Mouse (Mus musculus) MEL (cell line): Measurements from ENCODE around the gene Sh3gl2. TPM values are rescaled to one million over a fixed set of nuclear protein-coding genes. Genes with fewer than 3 reads are reported as not detected.

Experiments used
- DNase-seq: peaks from one replicate; pipeline ENCODE4 v3.0.0; 2011; ENCODE audit warnings: low read depth, low spot score
- H3K27ac ChIP-seq: 2 replicates; pipeline ENCODE4 v1.5.1; 2012; ENCODE audit warnings: low read depth, mild to moderate bottlenecking, control low read depth, low read length, moderate library complexity; ENCODE audit not compliant: control insufficient read depth
- H3K27me3 ChIP-seq, 2 experiments: fragments of 150-350 bp in 1 of 2; sonication (generic) in 1 of 2; 2 replicates each; pipeline ENCODE4 v1.6.1; 2012; ENCODE audit warnings: low read length in 2 of 2, mild to moderate bottlenecking in 2 of 2, improper control_type of control experiment in 1 of 2, moderate library complexity in 1 of 2; ENCODE audit not compliant: insufficient read depth in 2 of 2, control insufficient read depth in 1 of 2
- H3K36me3 ChIP-seq, 2 experiments: 2 replicates each; pipeline ENCODE4 v1.6.1; 2012 to 2014; ENCODE audit warnings: low read length in 2 of 2, improper control_type of control experiment in 1 of 2, inconsistent platforms in 1 of 2, mild to moderate bottlenecking in 1 of 2; ENCODE audit not compliant: insufficient read depth in 2 of 2, control insufficient read depth in 1 of 2
- H3K4me1 ChIP-seq, 2 experiments: fragments of 150-350 bp in 1 of 2; sonication (generic) in 1 of 2; 2 replicates each; pipeline ENCODE4 v1.6.1; 2012; ENCODE audit warnings: low read length in 2 of 2, improper control_type of control experiment in 1 of 2, mild to moderate bottlenecking in 1 of 2; ENCODE audit not compliant: insufficient read depth in 2 of 2, control insufficient read depth in 1 of 2
- H3K4me3 ChIP-seq, 2 experiments: fragments of 150-350 bp in 1 of 2; sonication (generic) in 1 of 2; 2 replicates each; pipeline ENCODE4 v1.5.1; 2012; ENCODE audit warnings: low read depth in 2 of 2, low read length in 2 of 2, mild to moderate bottlenecking in 2 of 2, moderate library complexity in 2 of 2, control low read depth in 1 of 2, improper control_type of control experiment in 1 of 2; ENCODE audit not compliant: control insufficient read depth in 1 of 2, insufficient read depth in 1 of 2
- H3K79me2 ChIP-seq: 2 replicates; pipeline ENCODE4 v1.6.1; 2012; ENCODE audit warnings: mild to moderate bottlenecking, low read length, moderate library complexity; ENCODE audit not compliant: control insufficient read depth, poor library complexity, insufficient read depth
- H3K9ac ChIP-seq: 2 replicates; pipeline ENCODE4 v1.6.1; 2012; ENCODE audit warnings: low read depth, mild to moderate bottlenecking, control low read depth, low read length, moderate library complexity; ENCODE audit not compliant: control insufficient read depth, poor library complexity, severe bottlenecking
- H3K9me3 ChIP-seq: fragments of 150-350 bp; sonication (generic); replicated peaks from 2 replicates; pipeline ENCODE4 v1.6.1; 2012; ENCODE audit warnings: mild to moderate bottlenecking, low read length, improper control_type of control experiment, moderate library complexity; ENCODE audit not compliant: insufficient read depth
- BHLHE40 ChIP-seq: IDR thresholded peaks from 2 replicates; pipeline ENCODE4 v1.6.1; 2012; ENCODE audit warnings: low read depth, mild to moderate bottlenecking, inconsistent platforms, low read length, improper control_type of control experiment, borderline replicate concordance
- CHD1 ChIP-seq: IDR thresholded peaks from 2 replicates; pipeline ENCODE4 v1.6.1; 2012; ENCODE audit warnings: low read depth, mild to moderate bottlenecking, inconsistent platforms, low read length, improper control_type of control experiment
- CHD2 ChIP-seq: IDR thresholded peaks from 2 replicates; pipeline ENCODE4 v1.6.1; 2011; ENCODE audit warnings: low read length, improper control_type of control experiment
- E2F4 ChIP-seq: IDR thresholded peaks from 2 replicates; pipeline ENCODE4 v1.6.1; 2011; ENCODE audit warnings: low read depth, low read length, improper control_type of control experiment, borderline replicate concordance
- MAX ChIP-seq: IDR thresholded peaks from 2 replicates; pipeline ENCODE4 v1.6.1; 2011; ENCODE audit warnings: low read length, improper control_type of control experiment
- MEF2A ChIP-seq: IDR thresholded peaks from 2 replicates; pipeline ENCODE4 v1.6.1; 2014; ENCODE audit warnings: low read depth, mild to moderate bottlenecking, inconsistent platforms, low read length, improper control_type of control experiment; ENCODE audit not compliant: poor library complexity, insufficient replicate concordance, severe bottlenecking; ENCODE audit errors: extremely low read depth
- MYB ChIP-seq: IDR thresholded peaks from 2 replicates; pipeline ENCODE4 v1.6.1; 2011; ENCODE audit warnings: mild to moderate bottlenecking, low read depth, low read length, improper control_type of control experiment
- NELFE ChIP-seq: IDR thresholded peaks from 2 replicates; pipeline ENCODE4 v1.6.1; 2011; ENCODE audit warnings: low read depth, low read length, improper control_type of control experiment
- NRF1 ChIP-seq: IDR thresholded peaks from 2 replicates; pipeline ENCODE4 v1.6.1; 2014; ENCODE audit warnings: low read depth, mild to moderate bottlenecking, inconsistent platforms, low read length, improper control_type of control experiment, moderate library complexity; ENCODE audit not compliant: poor library complexity, insufficient read depth, severe bottlenecking
- POLR2A ChIP-seq, 2 experiments: IDR thresholded peaks; 2 replicates each; pipeline ENCODE4 v1.6.1; 2011 to 2012; ENCODE audit warnings: low read length in 2 of 2, mild to moderate bottlenecking in 2 of 2, control low read depth in 1 of 2, improper control_type of control experiment in 1 of 2, low read depth in 1 of 2, moderate library complexity in 1 of 2; ENCODE audit not compliant: control insufficient read depth in 1 of 2, insufficient read depth in 1 of 2, poor library complexity in 1 of 2
- POLR2AphosphoS2 ChIP-seq: IDR thresholded peaks from 2 replicates; pipeline ENCODE4 v1.6.1; 2011; ENCODE audit warnings: low read length, improper control_type of control experiment
- RAD21 ChIP-seq: IDR thresholded peaks from 2 replicates; pipeline ENCODE4 v1.6.1; 2011; ENCODE audit warnings: mild to moderate bottlenecking, low read depth, low read length, improper control_type of control experiment
- SMC3 ChIP-seq: IDR thresholded peaks from 2 replicates; pipeline ENCODE4 v1.6.1; 2011; ENCODE audit warnings: low read depth, low read length, improper control_type of control experiment
- TAL1 ChIP-seq: IDR thresholded peaks from 2 replicates; pipeline ENCODE4 v1.6.1; 2012; ENCODE audit warnings: mild to moderate bottlenecking, inconsistent platforms, low read length, moderate library complexity, mixed read lengths
- TBP ChIP-seq: IDR thresholded peaks from 2 replicates; pipeline ENCODE4 v1.8.0; 2011; ENCODE audit warnings: low read depth, low read length, improper control_type of control experiment
- TCF12 ChIP-seq: IDR thresholded peaks from 2 replicates; pipeline ENCODE4 v1.6.1; 2014; ENCODE audit warnings: low read depth, mild to moderate bottlenecking, inconsistent platforms, low read length, improper control_type of control experiment, moderate library complexity
- UBTF ChIP-seq: IDR thresholded peaks from 2 replicates; pipeline ENCODE4 v1.6.1; 2012; ENCODE audit warnings: low read depth, mild to moderate bottlenecking, inconsistent platforms, low read length, improper control_type of control experiment, moderate library complexity, borderline replicate concordance; ENCODE audit not compliant: insufficient read depth
- ZC3H11A ChIP-seq: IDR thresholded peaks from 2 replicates; pipeline ENCODE4 v1.6.1; 2012; ENCODE audit warnings: low read depth, mild to moderate bottlenecking, inconsistent platforms, low read length, improper control_type of control experiment
- ZKSCAN1 ChIP-seq: IDR thresholded peaks from 2 replicates; pipeline ENCODE4 v1.6.1; 2012; ENCODE audit warnings: low read depth, mild to moderate bottlenecking, inconsistent platforms, low read length, improper control_type of control experiment, moderate library complexity
- ZNF384 ChIP-seq: IDR thresholded peaks from 2 replicates; pipeline ENCODE4 v1.6.1; 2012; ENCODE audit warnings: low read depth, mild to moderate bottlenecking, inconsistent platforms, low read length, improper control_type of control experiment
- polyA plus RNA-seq, 2 experiments: library from polyadenylated mRNA; stranded (reverse) in 1 of 2; unstranded in 1 of 2; fragments of >175 nt in 1 of 2; fragments of >200 nt in 1 of 2; gene quantifications; 2 replicates each; pipeline versions ENCODE4 v1.2.1 to v1.2.4; 2012; ENCODE audit warnings: low replicate concordance in 2 of 2, low read depth in 1 of 2; ENCODE audit not compliant: insufficient read length in 2 of 2, insufficient read depth in 1 of 2, missing spikeins in 1 of 2
- total RNA-seq: library from RNA; depleted of rRNA; stranded (reverse); fragments of 300-350 nt; gene quantifications from 2 replicates; pipeline ENCODE4 v1.2.3, GENCODE M21; 2012

Sh3gl2 gene
- total and polyA plus RNA-seq, 3 experiments = not detected

GRCm38 (mm10) chr4:85162468-85163312, 42.2 kb upstream of the Sh3gl2 start:
- no peaks in the 10 kb centered on the region for H3K36me3 ChIP-seq
- no peak overlapping the region for H3K27ac ChIP-seq
- no peak overlapping the region for H3K4me3 ChIP-seq
- no peak for DNase-seq
- H3K4me1 ChIP-seq = no peaks in the 10 kb centered on the region
- H3K79me2 ChIP-seq = no peaks in the 10 kb centered on the region
- no peaks in the 10 kb centered on the region for H3K9me3 ChIP-seq
- H3K27me3 ChIP-seq = no peaks in the 10 kb centered on the region
- TF ChIP-seq E2F4 (no peak), TAL1 (no peak), NELFE (no peak), CHD2 (no peak), UBTF (no peak), POLR2A (IDR thresholded peaks at IDR 0.05; ENCODE audit: control insufficient read depth in 1 of 2, insufficient read depth in 1 of 2, low read depth in 1 of 2, low read length in 2 of 2, poor library complexity in 1 of 2) (no peak), ZKSCAN1 (no peak), SMC3 (no peak), TBP (no peak), MAX (no peak), TCF12 (no peak), ZNF384 (no peak), CHD1 (no peak), RAD21 (no peak), MEF2A (no peak)
- H3K9ac ChIP-seq = no peak overlapping the region

- Histone ChIP-seq H3K4me1 (no peaks in the 10 kb centered on the region), H3K9ac (no peak overlapping the region), H3K9me3 (no peaks in the 10 kb centered on the region), H3K4me3 (no peak overlapping the region), H3K79me2 (no peaks in the 10 kb centered on the region), H3K27ac (no peak overlapping the region), H3K27me3 (no peaks in the 10 kb centered on the region), H3K36me3 (no peaks in the 10 kb centered on the region)
- DNase-seq = no peak
- TF ChIP-seq BHLHE40 (no peak), ZC3H11A (no peak), NRF1 (no peak), TAL1 (no peak), MYB (no peak), POLR2AphosphoS2 (no peak)
Observed at GRCm38 (mm10) chr4:85163313-85163615, 41.7 kb upstream of the Sh3gl2 start.
